Mouse (Mus musculus) testis, adult 2 months (tissue): ENCODE measurements around the gene Cdr2l. TPM values are rescaled to one million over a fixed set of nuclear protein-coding genes. Genes with fewer than 3 reads are reported as not detected.
"Not testable (repeated sequence)": the region's sequence is repeated elsewhere in the genome, so short reads cannot be mapped to it uniquely, and the experiment has no call there.

Source experiments
- H3K27ac ChIP-seq: fragments of 200-500 bp; 2 replicates; pipeline ENCODE4 v1.5.1; 2012; ENCODE audit warnings: low read depth, low read length; ENCODE audit not compliant: control insufficient read depth, insufficient read depth
- H3K27me3 ChIP-seq: fragments of 200-500 bp; 2 replicates; pipeline ENCODE4 v1.6.1; 2012; ENCODE audit warnings: mild to moderate bottlenecking, low read length, moderate library complexity; ENCODE audit not compliant: control insufficient read depth, insufficient read depth
- H3K36me3 ChIP-seq: fragments of 200-500 bp; 2 replicates; pipeline ENCODE4 v1.6.1; 2012; ENCODE audit warnings: mild to moderate bottlenecking, low read length; ENCODE audit not compliant: control insufficient read depth, insufficient read depth
- H3K4me1 ChIP-seq: fragments of 200-500 bp; 2 replicates; pipeline ENCODE4 v1.6.1; 2012; ENCODE audit warnings: low read length; ENCODE audit not compliant: control insufficient read depth, insufficient read depth
- H3K4me3 ChIP-seq: fragments of 200-500 bp; 2 replicates; pipeline ENCODE4 v1.5.1; 2012; ENCODE audit warnings: low read depth, mild to moderate bottlenecking, low read length, moderate library complexity, mixed read lengths; ENCODE audit not compliant: control insufficient read depth
- CTCF ChIP-seq: fragments of 200-500 bp; IDR thresholded peaks from 2 replicates; pipeline ENCODE4 v1.5.1; 2012; ENCODE audit warnings: low read depth, mild to moderate bottlenecking, inconsistent platforms, low read length, moderate library complexity; ENCODE audit not compliant: control insufficient read depth, insufficient read depth, insufficient replicate concordance
- POLR2A ChIP-seq: fragments of 200-500 bp; IDR thresholded peaks from 2 replicates; pipeline ENCODE4 v1.6.1; 2012; ENCODE audit warnings: low read depth, mild to moderate bottlenecking, inconsistent platforms, low read length, moderate library complexity; ENCODE audit not compliant: control insufficient read depth
- polyA plus RNA-seq: library from polyadenylated mRNA; depleted of rRNA; stranded (reverse); fragments of >200 nt; gene quantifications from 2 replicates; pipeline ENCODE4 v1.2.3, GENCODE M21; 2012

Gene Cdr2l
- polyA plus RNA-seq, 1 experiment = 5.2 TPM

DNA sequence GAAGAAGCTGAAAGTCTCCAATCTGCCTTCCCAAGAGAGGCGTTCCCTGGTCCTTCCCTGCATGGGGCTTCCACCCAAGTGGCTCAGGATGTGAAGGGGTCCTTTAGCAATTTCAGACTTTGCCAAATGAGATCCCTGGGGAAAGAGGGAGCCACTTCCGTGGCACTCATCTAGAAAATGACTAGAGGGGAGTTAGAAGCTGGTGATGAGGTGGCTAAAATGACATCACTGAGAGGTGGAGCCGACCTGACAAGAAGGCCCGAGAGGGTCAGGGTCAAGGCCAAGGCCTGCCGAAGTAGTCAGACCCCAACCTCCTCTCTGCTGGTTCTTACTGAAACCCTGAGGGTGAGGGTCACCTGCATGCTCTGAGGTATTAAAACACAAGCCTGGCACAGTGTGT lies 1.2 kb downstream of the Cdr2l start:
- H3K4me3 ChIP-seq = no peak overlapping the region
- H3K27me3 ChIP-seq = no peaks in the 10 kb centered on the region
- peaks cover 7% of the 10 kb centered on the region; the same call in 1 of the 2 replicates for H3K4me1 ChIP-seq
- no peaks in the 10 kb centered on the region for H3K36me3 ChIP-seq
- H3K27ac ChIP-seq = no peak overlapping the region
- no peak for TF ChIP-seq CTCF
- TF ChIP-seq POLR2A = no peak

DNA sequence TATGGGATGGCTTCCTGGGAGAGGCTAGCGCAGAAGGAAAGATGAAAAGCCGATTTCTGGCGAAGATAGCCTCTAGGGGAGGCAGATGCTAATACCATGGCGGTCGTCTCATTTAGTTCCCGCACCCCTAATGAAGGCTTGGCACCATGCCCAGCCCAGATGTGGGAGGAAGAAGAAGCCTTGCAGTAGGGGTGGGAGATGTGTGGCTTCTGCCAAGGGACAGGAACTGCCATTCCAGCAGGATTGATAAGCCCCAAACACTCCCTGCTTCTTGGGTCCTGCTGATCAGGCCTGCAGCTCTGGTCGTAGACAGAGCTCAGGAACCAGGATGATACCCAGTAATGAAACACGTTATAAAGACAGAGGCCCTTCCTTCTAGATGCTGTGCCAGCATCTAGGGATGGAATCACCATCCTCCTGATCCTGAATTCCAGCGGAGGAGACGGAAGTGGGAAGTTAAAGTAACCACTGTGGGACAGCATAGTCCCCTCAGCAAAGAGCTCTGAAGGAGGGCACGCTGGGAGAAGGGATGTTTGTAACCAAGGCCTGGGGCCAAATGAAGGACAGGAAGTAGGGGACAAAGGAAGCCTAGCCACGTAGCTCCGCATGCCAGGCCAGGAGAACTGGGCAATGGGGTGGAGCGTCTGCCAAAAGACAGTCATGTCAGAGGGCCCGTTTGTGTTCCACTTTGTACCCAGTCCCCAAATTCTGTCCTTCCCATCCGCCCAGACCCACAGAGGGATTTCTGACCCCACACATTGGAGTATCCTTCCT lies 2.2 kb downstream of the Cdr2l start:
- TF ChIP-seq CTCF = no peak
- TF ChIP-seq POLR2A = no peak
- Histone ChIP-seq H3K27me3 (no peaks in the 10 kb centered on the region), H3K36me3 (no peaks in the 10 kb centered on the region), H3K4me1 (peaks cover 7% of the 10 kb centered on the region; the same call in 1 of the 2 replicates), H3K27ac (no peak overlapping the region), H3K4me3 (no peak overlapping the region)

DNA sequence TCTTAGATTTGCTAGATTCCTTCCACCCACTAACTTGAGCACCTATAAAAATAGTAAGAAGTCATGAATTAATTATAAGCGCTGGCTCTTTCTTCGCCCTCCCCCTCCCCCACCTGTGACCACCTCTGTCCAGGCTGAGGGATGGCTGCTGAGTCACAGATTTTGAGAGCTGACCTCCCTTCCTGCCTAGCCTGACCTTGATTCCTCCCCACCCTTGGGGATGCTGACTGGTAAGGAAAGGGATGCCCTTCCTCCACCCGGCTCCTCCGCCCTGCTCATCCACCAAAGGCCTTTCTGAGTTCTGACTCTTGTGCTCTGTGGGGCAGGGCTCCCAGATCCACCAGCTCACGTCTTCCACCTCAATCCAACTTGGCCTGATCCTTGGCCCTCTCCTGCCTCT lies 2.9 kb downstream of the Cdr2l start:
- H3K27ac ChIP-seq = no peak overlapping the region
- peaks cover 7% of the 10 kb centered on the region; the same call in 1 of the 2 replicates for H3K4me1 ChIP-seq
- H3K27me3 ChIP-seq = no peaks in the 10 kb centered on the region
- no peak for TF ChIP-seq POLR2A
- TF ChIP-seq CTCF = no peak
- no peaks in the 10 kb centered on the region for H3K36me3 ChIP-seq
- no peak overlapping the region for H3K4me3 ChIP-seq

DNA sequence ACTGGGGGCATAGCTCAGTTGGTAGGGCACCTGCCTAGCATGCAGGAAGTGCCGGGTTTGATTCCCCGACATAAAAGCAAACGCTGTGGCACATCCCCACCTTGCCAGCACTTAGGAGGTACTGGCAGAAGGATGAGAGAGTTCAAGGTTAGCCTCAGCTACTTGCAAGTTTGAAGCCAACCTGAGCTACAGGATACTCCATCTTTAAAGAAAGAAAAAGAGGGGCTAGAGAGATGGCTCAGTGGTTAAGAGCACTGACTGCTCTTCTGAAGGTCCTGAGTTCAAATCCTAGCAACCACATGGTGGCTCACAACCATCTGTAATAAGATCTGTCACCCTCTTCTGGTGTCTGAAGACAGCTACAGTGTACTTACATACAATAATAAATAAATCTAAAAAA lies 5.1 kb downstream of the Cdr2l start:
- H3K4me3 ChIP-seq, H3K4me1 ChIP-seq, H3K27ac ChIP-seq, H3K36me3 ChIP-seq, H3K27me3 ChIP-seq: not testable (repeated sequence)

DNA sequence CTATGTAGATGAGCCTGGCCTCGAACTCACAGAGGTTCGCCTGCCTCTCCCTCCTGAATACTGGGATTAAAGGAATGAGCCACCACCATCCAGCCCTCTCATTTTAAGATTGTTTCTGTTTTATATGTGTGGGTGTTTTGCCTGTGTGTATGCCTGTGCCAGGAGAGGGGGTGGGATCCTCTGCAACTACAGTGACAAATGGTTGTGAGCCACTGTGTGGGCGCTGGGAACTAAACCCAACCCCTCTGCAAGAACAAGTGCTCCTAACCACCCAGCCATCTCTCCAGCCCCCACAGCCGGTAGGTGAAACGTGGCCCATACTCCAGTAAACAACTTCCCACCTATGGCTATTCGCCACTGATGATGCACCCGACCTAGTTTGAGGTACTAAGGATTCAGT lies 9.6 kb downstream of the Cdr2l start:
- H3K36me3 ChIP-seq = no peaks in the 10 kb centered on the region
- peaks cover 9% of the 10 kb centered on the region for H3K4me1 ChIP-seq
- H3K27ac ChIP-seq = no peak overlapping the region
- TF ChIP-seq POLR2A = no peak
- TF ChIP-seq CTCF = no peak
- H3K4me3 ChIP-seq = no peak overlapping the region
- H3K27me3 ChIP-seq = no peaks in the 10 kb centered on the region

DNA sequence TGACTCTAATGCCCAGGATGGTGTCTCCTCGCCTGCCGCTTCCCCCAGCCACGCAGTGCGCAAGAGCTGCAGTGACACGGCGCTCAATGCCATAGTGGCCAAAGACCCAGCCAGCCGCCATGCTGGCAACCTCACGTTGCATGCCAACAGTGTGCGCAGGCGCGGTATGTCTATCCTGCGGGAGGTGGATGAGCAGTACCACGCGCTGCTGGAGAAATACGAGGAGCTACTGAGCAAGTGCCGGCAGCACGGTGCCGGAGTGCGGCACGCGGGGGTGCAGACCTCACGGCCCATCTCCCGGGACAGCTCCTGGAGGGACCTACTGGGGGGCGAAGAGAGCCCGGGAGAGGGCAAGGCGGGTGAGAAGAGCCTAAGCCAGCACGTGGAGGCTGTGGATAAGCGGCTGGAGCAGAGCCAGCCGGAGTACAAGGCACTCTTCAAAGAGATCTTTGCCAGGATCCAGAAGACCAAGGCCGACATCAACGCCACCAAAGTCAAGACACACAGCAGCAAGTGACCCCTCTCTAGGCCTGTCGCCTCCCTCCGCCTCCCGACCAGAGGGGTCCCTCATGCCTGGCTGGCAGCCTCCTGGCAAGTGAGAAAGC lies 12.1 kb downstream of the Cdr2l start:
- Histone ChIP-seq H3K4me3 (peak overlapping the region; percentile 61), H3K27me3 (no peaks in the 10 kb centered on the region), H3K27ac (no peak overlapping the region), H3K36me3 (no peaks in the 10 kb centered on the region), H3K4me1 (peaks cover 9% of the 10 kb centered on the region)
- TF ChIP-seq POLR2A (no peak; the same call in 1 of the 2 replicates), CTCF (no peak)

DNA sequence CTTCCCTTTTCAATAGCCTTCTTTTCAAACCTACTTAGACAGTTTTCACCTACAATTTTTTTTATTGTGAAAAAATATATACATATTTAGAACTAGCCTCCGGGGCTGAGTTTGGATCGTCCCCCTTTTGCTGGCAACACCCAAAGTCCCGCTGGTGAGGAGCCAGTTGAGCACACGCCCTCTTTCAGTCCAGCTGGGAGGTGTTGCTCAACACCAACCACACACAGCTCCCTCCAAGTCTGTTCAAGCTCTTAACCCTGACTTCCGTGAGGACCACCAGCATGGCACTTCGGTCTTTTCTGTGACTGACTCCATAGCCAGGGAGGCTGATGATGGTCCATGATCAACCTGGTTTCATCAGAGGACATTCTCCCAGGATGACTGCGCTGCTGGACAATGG lies 16.4 kb downstream of the Cdr2l start:
- no peaks in the 10 kb centered on the region for H3K36me3 ChIP-seq
- no peak overlapping the region for H3K27ac ChIP-seq
- TF ChIP-seq POLR2A (no peak), CTCF (no peak)
- peaks cover 15% of the 10 kb centered on the region for H3K4me1 ChIP-seq
- no peak overlapping the region for H3K4me3 ChIP-seq
- no peaks in the 10 kb centered on the region for H3K27me3 ChIP-seq
